Mouse (Mus musculus): Measurements from ENCODE around the gene Acoxl.

GRCm38 (mm10) chr2:127909790-127910189, 71.1 kb downstream of the Acoxl start:
- TF ChIP-seq CTCF (IDR thresholded peaks at IDR 0.05; ENCODE audit: low read depth, low read length) (no peak), TAL1 (conservative IDR thresholded peaks at IDR 0.05; ENCODE audit: low read depth, low read length) (no peak), POLR2AphosphoS5 (IDR thresholded peaks at IDR 0.05; ENCODE audit: insufficient replicate concordance, low read depth, low read length) (no peak), GATA1 (IDR thresholded peaks at IDR 0.05; ENCODE audit: borderline replicate concordance, low read length) (no peak)
